Mouse (Mus musculus) CH12.LX (cell line): ENCODE measurements around the gene Mrpl48. TPM values are rescaled to one million over a fixed set of nuclear protein-coding genes. Genes with fewer than 3 reads are reported as not detected.

Experiments used
- DNase-seq: peaks from one replicate; pipeline ENCODE4 v3.0.0-alpha.2; 2013; ENCODE audit errors: extremely low read depth
- H3K27ac ChIP-seq: 2 replicates; pipeline ENCODE4 v1.5.1; 2012; ENCODE audit warnings: low read depth, mild to moderate bottlenecking, control low read depth, moderate library complexity; ENCODE audit not compliant: insufficient read depth
- H3K27me3 ChIP-seq: replicated peaks from 2 replicates; pipeline ENCODE3; 2012; ENCODE audit warnings: inconsistent platforms
- H3K36me3 ChIP-seq, 2 experiments: replicated peaks in 1 of 2; 2 replicates each; pipeline versions ENCODE3 to v1.6.1; 2012; ENCODE audit warnings: inconsistent platforms in 1 of 2, low read length in 1 of 2, mild to moderate bottlenecking in 1 of 2, mixed read lengths in 1 of 2, moderate library complexity in 1 of 2; ENCODE audit not compliant: control insufficient read depth in 1 of 2, insufficient read depth in 1 of 2
- H3K4me1 ChIP-seq, 2 experiments: 2 replicates each; pipeline ENCODE4 v1.6.1; 2012; ENCODE audit warnings: inconsistent platforms in 1 of 2, moderate library complexity in 1 of 2; ENCODE audit not compliant: insufficient read depth in 2 of 2, control insufficient read depth in 1 of 2
- H3K4me2 ChIP-seq: 2 replicates; pipeline ENCODE4 v1.6.1; 2012; ENCODE audit warnings: low read depth, mild to moderate bottlenecking, control low read depth; ENCODE audit not compliant: poor library complexity, insufficient read depth, severe bottlenecking
- H3K4me3 ChIP-seq, 3 experiments: fragments of 150-350 bp in 1 of 3; sonication (generic) in 1 of 3; replicated peaks in 1 of 3; 2 replicates each; pipeline versions ENCODE3 to v1.5.1; 2011 to 2012; ENCODE audit warnings: low read depth in 2 of 3, low read length in 2 of 3, mild to moderate bottlenecking in 2 of 3, moderate library complexity in 2 of 3, control low read depth in 1 of 3, improper control_type of control experiment in 1 of 3, inconsistent platforms in 1 of 3, mixed read lengths in 1 of 3; ENCODE audit not compliant: poor library complexity in 1 of 3
- H3K79me2 ChIP-seq: replicated peaks from 2 replicates; pipeline ENCODE4 v1.6.1; 2012; ENCODE audit warnings: mild to moderate bottlenecking, moderate library complexity; ENCODE audit not compliant: control insufficient read depth, poor library complexity, insufficient read depth, severe bottlenecking; ENCODE audit errors: extremely low read depth
- H3K9ac ChIP-seq: 2 replicates; pipeline ENCODE4 v1.6.1; 2012; ENCODE audit warnings: low read depth, mild to moderate bottlenecking, control low read depth, moderate library complexity; ENCODE audit not compliant: insufficient read depth
- H3K9me3 ChIP-seq: replicated peaks from 2 replicates; pipeline ENCODE3; 2012; ENCODE audit warnings: low read length, inconsistent platforms, mixed read lengths
- BHLHE40 ChIP-seq: IDR thresholded peaks from 2 replicates; pipeline ENCODE4 v1.6.1; 2011; ENCODE audit warnings: mild to moderate bottlenecking, low read depth, low read length, improper control_type of control experiment
- CHD2 ChIP-seq: IDR thresholded peaks from 2 replicates; pipeline ENCODE4 v1.6.1; 2011; ENCODE audit warnings: low read length, improper control_type of control experiment
- E2F4 ChIP-seq: IDR thresholded peaks from 2 replicates; pipeline ENCODE4 v1.6.1; 2011; ENCODE audit warnings: low read depth, low read length, improper control_type of control experiment; ENCODE audit not compliant: insufficient replicate concordance
- ELF1 ChIP-seq: IDR thresholded peaks from 2 replicates; pipeline ENCODE4 v1.6.1; 2014; ENCODE audit warnings: low read depth, mild to moderate bottlenecking, inconsistent platforms, low read length, improper control_type of control experiment
- EP300 ChIP-seq: IDR thresholded peaks from 2 replicates; pipeline ENCODE4 v1.6.1; 2011; ENCODE audit warnings: low read length, improper control_type of control experiment
- IRF4 ChIP-seq: IDR thresholded peaks from 2 replicates; pipeline ENCODE4 v1.6.1; 2014; ENCODE audit warnings: low read depth, mild to moderate bottlenecking, inconsistent platforms, low read length, improper control_type of control experiment
- JUND ChIP-seq: conservative IDR thresholded peaks from 2 replicates; pipeline ENCODE4 v1.6.1; 2011; ENCODE audit warnings: low read depth, low read length, improper control_type of control experiment
- KAT2A ChIP-seq: IDR thresholded peaks from 2 replicates; pipeline ENCODE4 v1.6.1; 2012; ENCODE audit warnings: low read length, improper control_type of control experiment, inconsistent platforms; ENCODE audit not compliant: insufficient replicate concordance
- MAFK ChIP-seq: IDR thresholded peaks from 2 replicates; pipeline ENCODE4 v1.6.1; 2011; ENCODE audit warnings: low read length, improper control_type of control experiment; ENCODE audit not compliant: insufficient replicate concordance
- MAX ChIP-seq: IDR thresholded peaks from 2 replicates; pipeline ENCODE4 v1.6.1; 2011; ENCODE audit warnings: low read length, improper control_type of control experiment
- MAZ ChIP-seq: IDR thresholded peaks from 2 replicates; pipeline ENCODE4 v1.6.1; 2012; ENCODE audit warnings: low read depth, mild to moderate bottlenecking, inconsistent platforms, low read length, improper control_type of control experiment, moderate library complexity
- MXI1 ChIP-seq: IDR thresholded peaks from 2 replicates; pipeline ENCODE4 v1.6.1; 2011; ENCODE audit warnings: mild to moderate bottlenecking, low read depth, low read length, improper control_type of control experiment
- MYC ChIP-seq: IDR thresholded peaks from 2 replicates; pipeline ENCODE4 v1.6.1; 2011; ENCODE audit warnings: low read depth, mild to moderate bottlenecking, improper control_type of control experiment, low read length
- NELFE ChIP-seq: IDR thresholded peaks from 2 replicates; pipeline ENCODE4 v1.6.1; 2011; ENCODE audit warnings: low read depth, low read length, improper control_type of control experiment
- NRF1 ChIP-seq: IDR thresholded peaks from 2 replicates; pipeline ENCODE4 v1.6.1; 2014; ENCODE audit warnings: low read depth, mild to moderate bottlenecking, inconsistent platforms, low read length, improper control_type of control experiment, moderate library complexity
- PAX5 ChIP-seq: IDR thresholded peaks from 2 replicates; pipeline ENCODE4 v1.6.1; 2012; ENCODE audit warnings: low read length, inconsistent platforms, mixed read lengths
- POLR2AphosphoS2 ChIP-seq: IDR thresholded peaks from 2 replicates; pipeline ENCODE4 v1.6.1; 2011; ENCODE audit warnings: low read depth, low read length, improper control_type of control experiment
- RCOR1 ChIP-seq: conservative IDR thresholded peaks from 2 replicates; pipeline ENCODE4 v1.6.1; 2012; ENCODE audit warnings: low read depth, mild to moderate bottlenecking, inconsistent platforms, low read length, improper control_type of control experiment
- SMC3 ChIP-seq: IDR thresholded peaks from 2 replicates; pipeline ENCODE4 v1.6.1; 2011; ENCODE audit warnings: low read depth, low read length, improper control_type of control experiment
- TBP ChIP-seq: conservative IDR thresholded peaks from 2 replicates; pipeline ENCODE4 v1.6.1; 2011; ENCODE audit warnings: low read depth, low read length, improper control_type of control experiment
- TCF12 ChIP-seq: IDR thresholded peaks from 2 replicates; pipeline ENCODE4 v1.6.1; 2014; ENCODE audit warnings: low read depth, mild to moderate bottlenecking, inconsistent platforms, low read length, improper control_type of control experiment
- USF1 ChIP-seq: IDR thresholded peaks from 2 replicates; pipeline ENCODE4 v1.6.1; 2014; ENCODE audit warnings: low read depth, mild to moderate bottlenecking, inconsistent platforms, low read length, improper control_type of control experiment
- ZKSCAN1 ChIP-seq: IDR thresholded peaks from 2 replicates; pipeline ENCODE4 v1.6.1; 2012; ENCODE audit warnings: low read depth, inconsistent platforms, low read length, improper control_type of control experiment, borderline replicate concordance
- ZMIZ1 ChIP-seq: IDR thresholded peaks from 2 replicates; pipeline ENCODE4 v1.6.1; 2012; ENCODE audit warnings: low read depth, mild to moderate bottlenecking, inconsistent platforms, low read length, improper control_type of control experiment
- dilution Hi-C: fragments of 300-500 bp; cut with MboI; formaldehyde crosslinking; loops from 2 replicates; pipeline ENCODE4 v1.14.3; 2020; ENCODE audit warnings: low sequenced_read_pairs; ENCODE audit not compliant: extremely low pct_unique_long_range_greater_than_20kb, extremely low pct_ligation_motif_present
- in situ Hi-C: fragments of 300-500 bp; cut with MboI; formaldehyde crosslinking; loops from 3 replicates; pipeline ENCODE4 v1.14.3; 2019; ENCODE audit warnings: low sequenced_read_pairs, low pct_ligation_motif_present, low pct_unique_long_range_greater_than_20kb, mixed read lengths
- polyA plus RNA-seq: library from polyadenylated mRNA; unstranded; fragments of >175 nt; gene quantifications from 2 replicates; pipeline ENCODE4 v1.2.1, GENCODE M21; 2012; ENCODE audit warnings: low read depth; ENCODE audit not compliant: insufficient read length
- total RNA-seq, 2 experiments: library from RNA; depleted of rRNA; stranded (reverse); fragments of 300-350 nt in 1 of 2; fragments of >200 nt in 1 of 2; gene quantifications; 2 replicates each; pipeline ENCODE4 v1.2.3; 2012 to 2014

The Mrpl48 gene
- total and polyA plus RNA-seq, 3 experiments, result 39.1 to 99.4 (median 98.5) TPM

GRCm38 (mm10) chr7:100502374-100502922 lies 105.7 kb downstream of the Mrpl48 start:
- TF ChIP-seq TBP, result no peak
- TF ChIP-seq MAZ, result no peak
- TF ChIP-seq IRF4, result no peak
- TF ChIP-seq CHD2, result peak; percentile 10; the same call in 1 of the 2 replicates
- no peak for TF ChIP-seq KAT2A
- TF ChIP-seq POLR2AphosphoS2, result peak; percentile 91
- TF ChIP-seq MXI1, result no peak
- no peak for TF ChIP-seq PAX5
- TF ChIP-seq SMC3, result no peak
- no peak for TF ChIP-seq USF1
- TF ChIP-seq MAX, result no peak
- TF ChIP-seq ELF1, result peak; percentile 13; the same call in 1 of the 2 replicates
- TF ChIP-seq JUND, result no peak
- no peak for TF ChIP-seq ZKSCAN1
- TF ChIP-seq TCF12, result no peak
- TF ChIP-seq BHLHE40, result no peak
- peak; percentile 31 for TF ChIP-seq ZMIZ1
- TF ChIP-seq RCOR1, result no peak; the same call in 1 of the 2 replicates
- no peak for TF ChIP-seq E2F4
- no peak for TF ChIP-seq EP300
- no peak for TF ChIP-seq NELFE
- H3K4me3 ChIP-seq, result no peak overlapping the region
- in situ Hi-C loops (no loop called here), dilution Hi-C loops (no loop called here)
- no peaks in the 10 kb centered on the region for H3K9me3 ChIP-seq
- DNase-seq, result peak; percentile 38
- H3K4me2 ChIP-seq, result no peak overlapping the region
- peaks cover 36 to 81% of the 10 kb centered on the region in 2 experiments for H3K36me3 ChIP-seq
- peaks cover 19 to 92% of the 10 kb centered on the region in 2 experiments for H3K4me1 ChIP-seq
- H3K27me3 ChIP-seq, result no peaks in the 10 kb centered on the region
- peak overlapping the region; percentile 62 for H3K27ac ChIP-seq
- H3K9ac ChIP-seq, result no peak overlapping the region
- H3K79me2 ChIP-seq, result no peaks in the 10 kb centered on the region

GRCm38 (mm10) chr7:100501844-100502373 lies 106.2 kb downstream of the Mrpl48 start:
- H3K4me3 ChIP-seq, result no peak overlapping the region
- peaks cover 21 to 94% of the 10 kb centered on the region in 2 experiments for H3K4me1 ChIP-seq
- no peaks in the 10 kb centered on the region for H3K79me2 ChIP-seq
- no peak overlapping the region for H3K4me2 ChIP-seq
- in situ Hi-C loops, result no loop called here
- H3K27ac ChIP-seq, result peak overlapping the region; percentile 62; the same call in 1 of the 2 replicates
- dilution Hi-C loops, result no loop called here
- no peaks in the 10 kb centered on the region for H3K27me3 ChIP-seq
- DNase-seq, result peak; percentile 29
- no peak overlapping the region for H3K9ac ChIP-seq
- TF ChIP-seq ZKSCAN1 (no peak), USF1 (no peak), EP300 (no peak), ELF1 (no peak), MYC (no peak), MXI1 (no peak), CHD2 (peak; percentile 27), ZMIZ1 (peak; percentile 85), MAFK (no peak), E2F4 (no peak), MAX (no peak), NRF1 (no peak), TCF12 (no peak), JUND (no peak), RCOR1 (no peak; the same call in 1 of the 2 replicates), POLR2AphosphoS2 (0 out of 2 replicates have a peak, but pooled peaks have one; percentile 15)
- TF ChIP-seq, all 38 proteins: peak for 3
- Histone ChIP-seq H3K9me3 (no peaks in the 10 kb centered on the region), H3K36me3 (peaks cover 41 to 83% of the 10 kb centered on the region in 2 experiments)
